Mouse (Mus musculus) olfactory bulb, adult 2 months (tissue): Measurements from ENCODE around the gene Creld1.

ENCODE experiments used
- CTCF ChIP-seq: fragments of 200-500 bp; IDR thresholded peaks from 2 replicates; pipeline ENCODE4 v1.5.1; 2012; ENCODE audit warnings: low read depth, mild to moderate bottlenecking, low read length, moderate library complexity; ENCODE audit not compliant: insufficient read depth
- POLR2A ChIP-seq: fragments of 200-500 bp; IDR thresholded peaks from 2 replicates; pipeline ENCODE4 v1.6.1; 2012; ENCODE audit warnings: mild to moderate bottlenecking, low read depth, low read length, moderate library complexity; ENCODE audit not compliant: insufficient read depth

GRCm38 (mm10) chr6:113434691-113435090 is 48.4 kb upstream of the Creld1 start:
- no peak for TF ChIP-seq CTCF
- TF ChIP-seq POLR2A = no peak
